Mouse (Mus musculus) C2C12 (cell line): Measurements from ENCODE around the gene Sec24c. TPM values are rescaled to one million over a fixed set of nuclear protein-coding genes. Genes with fewer than 3 reads are reported as not detected.
A peak's percentile ranks its signal among the peaks of the same experiment; 100 is the strongest.

Experiments used
- H3K27me3 ChIP-seq: one replicate; pipeline ENCODE4 v1.6.1; 2011; ENCODE audit not compliant: control insufficient read depth, insufficient read depth, insufficient read length
- H3K36me3 ChIP-seq: one replicate; pipeline ENCODE4 v1.6.1; 2011; ENCODE audit not compliant: control insufficient read depth, insufficient read depth
- H3K4me3 ChIP-seq: one replicate; pipeline ENCODE4 v1.5.1; 2011; ENCODE audit warnings: mild to moderate bottlenecking, control low read depth; ENCODE audit not compliant: poor library complexity, insufficient read depth, severe bottlenecking
- H3K79me2 ChIP-seq: one replicate; pipeline ENCODE4 v1.6.1; 2011; ENCODE audit not compliant: control insufficient read depth, insufficient read depth
- H3K79me3 ChIP-seq: one replicate; pipeline ENCODE4 v1.6.1; 2011; ENCODE audit warnings: low read depth, control low read depth
- H3ac ChIP-seq: one replicate; pipeline ENCODE3; 2011; ENCODE audit warnings: low read depth; ENCODE audit not compliant: control insufficient read depth, insufficient read length
- CEBPB ChIP-seq: IDR thresholded peaks from one replicate; pipeline ENCODE4 v1.6.1; 2011; ENCODE audit warnings: low read depth, mild to moderate bottlenecking, control low read depth, moderate library complexity
- CTCF ChIP-seq: IDR thresholded peaks from one replicate; pipeline ENCODE4 v1.5.1; 2011; ENCODE audit not compliant: control insufficient read depth, insufficient read depth, insufficient read length
- FOSL1 ChIP-seq: IDR thresholded peaks from one replicate; pipeline ENCODE4 v1.8.0; 2011; ENCODE audit warnings: mild to moderate bottlenecking, low read length; ENCODE audit not compliant: poor library complexity, insufficient read depth, severe bottlenecking
- MAX ChIP-seq: IDR thresholded peaks from one replicate; pipeline ENCODE4 v1.6.1; 2011; ENCODE audit warnings: mild to moderate bottlenecking, control low read depth
- MYOD1 ChIP-seq: IDR thresholded peaks from one replicate; pipeline ENCODE4 v1.6.1; 2011; ENCODE audit warnings: low read depth; ENCODE audit not compliant: control insufficient read depth, insufficient read length
- MYOG ChIP-seq: IDR thresholded peaks from one replicate; pipeline ENCODE4 v1.6.1; 2011; ENCODE audit not compliant: control insufficient read depth, insufficient read length; ENCODE audit errors: extremely low read depth
- USF1 ChIP-seq: IDR thresholded peaks from one replicate; pipeline ENCODE4 v1.6.1; 2011; ENCODE audit warnings: low read depth, mild to moderate bottlenecking, control low read depth, moderate library complexity
- polyA plus RNA-seq: library from polyadenylated mRNA; unstranded; fragments of >200 nt; fragmentation: generic; extraction: Trizol; gene quantifications from one replicate; pipeline ENCODE4 v1.2.1, GENCODE M21; 2012; ENCODE audit warnings: missing spikeins

Gene Sec24c
- polyA plus RNA-seq, 1 experiment, result 63.4 TPM

DNA sequence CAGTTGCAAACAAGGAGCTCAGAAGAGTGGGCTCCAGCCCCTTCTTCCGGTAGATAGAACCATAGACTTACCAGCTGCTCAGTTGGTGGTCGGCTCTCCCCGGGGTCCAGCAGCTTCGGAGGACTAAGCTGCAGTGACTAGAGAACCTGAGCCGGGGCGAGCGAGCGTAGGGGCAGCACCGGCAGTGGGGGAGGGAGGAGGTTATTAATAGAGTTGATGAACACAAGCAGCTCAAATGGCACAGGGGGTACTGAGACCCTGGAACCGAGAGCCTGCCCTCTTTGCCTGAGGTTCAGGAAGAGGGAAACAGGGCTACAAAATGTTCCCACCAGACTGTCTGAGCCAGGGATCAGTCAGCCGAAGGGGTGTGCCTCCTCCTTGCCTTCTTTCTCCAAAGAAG lies 17.7 kb upstream of the Sec24c start, which contains the start of gene Myoz1:
Myoz1 (minus strand) TSS at position 180 of the 400 bp plus-strand sequence.
- Histone ChIP-seq H3K79me3 (no peaks in the 10 kb centered on the region), H3ac (no peak within 1 kb of the TSS), H3K27me3 (no peaks in the 10 kb centered on the region), H3K79me2 (no peaks in the 10 kb centered on the region), H3K4me3 (no peak within 1 kb of the TSS), H3K36me3 (no peaks in the 10 kb centered on the region)
- TF ChIP-seq MAX (no peak), MYOD1 (no peak), FOSL1 (no peak), CTCF (no peak), MYOG (no peak), USF1 (no peak)

- Histone ChIP-seq H3ac (no peak overlapping the region), H3K79me3 (peaks cover 2% of the 10 kb centered on the region), H3K79me2 (peaks cover 6% of the 10 kb centered on the region), H3K36me3 (no peaks in the 10 kb centered on the region), H3K4me3 (no peak overlapping the region), H3K27me3 (no peaks in the 10 kb centered on the region)
- no peak for TF ChIP-seq MYOD1
- TF ChIP-seq USF1, result no peak
- TF ChIP-seq CTCF, result peak; percentile 11
- TF ChIP-seq CEBPB, result no peak
- TF ChIP-seq MYOG, result no peak
- no peak for TF ChIP-seq MAX
- no peak for TF ChIP-seq FOSL1
Measured at GRCm38 (mm10) chr14:20658326-20658725, 15.8 kb upstream of the Sec24c start.

DNA sequence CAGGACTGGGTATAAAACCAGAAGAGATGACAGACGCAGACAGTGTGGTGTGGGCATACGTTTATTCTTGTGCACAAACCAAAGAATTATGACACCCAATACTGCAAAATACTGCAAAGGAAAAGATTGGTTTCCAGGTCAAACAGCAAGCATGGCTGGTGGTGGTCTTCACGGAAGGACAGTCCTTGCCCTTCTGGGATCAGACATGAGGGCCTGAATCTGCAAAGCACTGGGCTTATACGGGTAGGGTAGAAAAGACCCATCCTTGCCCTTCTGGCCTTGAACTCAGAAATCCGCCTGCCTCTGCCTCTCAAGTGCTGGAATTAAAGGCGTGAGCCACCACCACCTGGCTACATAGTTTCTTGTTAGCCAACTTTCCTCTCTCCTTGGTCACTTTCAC lies 15.2 kb upstream of the Sec24c start:
- Histone ChIP-seq H3K79me3 (peaks cover 2% of the 10 kb centered on the region), H3ac (no peak overlapping the region), H3K4me3 (no peak overlapping the region), H3K79me2 (peaks cover 10% of the 10 kb centered on the region), H3K27me3 (no peaks in the 10 kb centered on the region), H3K36me3 (no peaks in the 10 kb centered on the region)
- TF ChIP-seq MYOD1, result no peak
- no peak for TF ChIP-seq MAX
- TF ChIP-seq USF1, result no peak
- TF ChIP-seq MYOG, result no peak
- no peak for TF ChIP-seq CEBPB
- no peak for TF ChIP-seq FOSL1
- no peak for TF ChIP-seq CTCF

- no peaks in the 10 kb centered on the region for H3K36me3 ChIP-seq
- H3K79me2 ChIP-seq, result peaks cover 10% of the 10 kb centered on the region
- H3K79me3 ChIP-seq, result peaks cover 2% of the 10 kb centered on the region
- no peak overlapping the region for H3K4me3 ChIP-seq
- no peaks in the 10 kb centered on the region for H3K27me3 ChIP-seq
- H3ac ChIP-seq, result no peak overlapping the region
- no peak for TF ChIP-seq MYOG
- TF ChIP-seq USF1, result no peak
- no peak for TF ChIP-seq CEBPB
- no peak for TF ChIP-seq CTCF
- TF ChIP-seq MAX, result no peak
- TF ChIP-seq FOSL1, result no peak
- TF ChIP-seq MYOD1, result no peak
Measured at GRCm38 (mm10) chr14:20659687-20660086, 14.4 kb upstream of the Sec24c start.

- Histone ChIP-seq H3K27me3 (no peaks in the 10 kb centered on the region), H3K79me3 (peaks cover 2% of the 10 kb centered on the region), H3K79me2 (peaks cover 10% of the 10 kb centered on the region), H3ac (peak overlapping the region; percentile 67), H3K4me3 (peak overlapping the region; percentile 34), H3K36me3 (no peaks in the 10 kb centered on the region)
- no peak for TF ChIP-seq FOSL1
- TF ChIP-seq CTCF, result peak; percentile 68
Measured at GRCm38 (mm10) chr14:20660827-20661660, 13.1 kb upstream of the Sec24c start.
